In genomic region chr8:45628421-45629065, GRCm38 (mm10) we compare ENCODE assay signal across 9 mouse cellular contexts.
A peak's percentile ranks its signal among the peaks of the same experiment; 100 is the strongest.
DNase-seq lines count a peak whose midpoint lies in the region; ATAC-seq and TF ChIP-seq lines count a peak whose summit lies in the region.
"Had no signal": no experiment of that assay in that cellular context is flagged by ENCODE, and none has a peak within 500 bp of the region (broad histone marks: within the 10 kb centered on the region; RNA-seq: fewer than 3 reads in every experiment).

No protein-coding gene starts in this region.

- H3K4me2 ChIP-seq in forebrain, embryonic 11.5 days (ENCODE audit: low read depth, low read length, severe bottlenecking): peak overlapping the region; percentile 73
- H3K4me2 ChIP-seq in limb, embryonic 11.5 days (ENCODE audit: low read depth, severe bottlenecking): peak overlapping the region; percentile 85

- H3K36me3 ChIP-seq in forebrain, embryonic 11.5 days (ENCODE audit: control insufficient read depth, insufficient read depth, low read length): no peaks in the 10 kb centered on the region
- H3K36me3 ChIP-seq in limb, embryonic 11.5 days (ENCODE audit: control insufficient read depth, insufficient read depth, low read length): no peaks in the 10 kb centered on the region

- ATAC-seq in forebrain, embryonic 11.5 days (replicated peaks; ENCODE audit: low FRiP score): peak; percentile 23; the same call in 1 of the 2 replicates
- ATAC-seq in limb, embryonic 11.5 days (ENCODE audit: insufficient number of reproducible peaks, low FRiP score, low TSS enrichment, low read depth): peak; percentile 79

- peak overlapping the region; percentile 73 for H3K27ac ChIP-seq in layer of hippocampus, adult 2 months
- peak overlapping the region; percentile 93; the same call in 1 of the 2 replicates for H3K27ac ChIP-seq in forebrain, embryonic 11.5 days (ENCODE audit: low read depth, low read length)
- peak overlapping the region; percentile 70 for H3K27ac ChIP-seq in limb, embryonic 11.5 days (replicated peaks; ENCODE audit: low read depth, low read length)

- H3K27me3 ChIP-seq in forebrain, embryonic 11.5 days (ENCODE audit: control insufficient read depth, insufficient read depth, low read length): no peaks in the 10 kb centered on the region
- H3K27me3 ChIP-seq in limb, embryonic 11.5 days (ENCODE audit: control insufficient read depth, insufficient read depth, low read length): no peaks in the 10 kb centered on the region
- H3K27me3 ChIP-seq: Patski had no signal

- peak overlapping the region; percentile 61 for H3K4me3 ChIP-seq in layer of hippocampus, adult 2 months
- peak overlapping the region; percentile 68 for H3K4me3 ChIP-seq in forebrain, embryonic 11.5 days (ENCODE audit: low read depth, low read length)
- H3K4me3 ChIP-seq in limb, embryonic 11.5 days (ENCODE audit: low read depth, low read length): peak overlapping the region; percentile 61

- no peak for TF ChIP-seq CTCF in layer of hippocampus, adult 2 months (conservative IDR thresholded peaks at IDR 0.05)

- DNase-seq in layer of hippocampus, adult 2 months (ENCODE audit: low spot score in 2 of 2): no peak
- DNase-seq in layer of hippocampus, adult 11-12 months (ENCODE audit: low spot score): no peak
- no peak for DNase-seq in forebrain, embryonic 11.5 days (ENCODE audit: low spot score)
- peak; percentile 35 for DNase-seq in limb, embryonic 11.5 days (ENCODE audit: low spot score)
- peak; percentile 38 for DNase-seq in retina, embryonic 14.5 days (ENCODE audit: low spot score)
- no peak for DNase-seq in urinary bladder, postnatal 4 days (ENCODE audit: low spot score in 2 of 2)
- DNase-seq in c-Kit-positive CD71-positive TER-119-positive erythroid progenitor cells, embryonic 14.5 days (ENCODE audit: low spot score): no peak
- DNase-seq in T-cell, adult 2 months (ENCODE audit: low spot score): no peak

- 17% methylated on average over 9 of the region's 9 CpGs for WGBS in forebrain, embryonic 11.5 days
- 41% methylated on average over 9 of the region's 9 CpGs for WGBS in limb, embryonic 11.5 days

- H3K9me3 ChIP-seq in forebrain, embryonic 11.5 days (ENCODE audit: control insufficient read depth, low read length): no peaks in the 10 kb centered on the region
- H3K9me3 ChIP-seq in limb, embryonic 11.5 days (ENCODE audit: control insufficient read depth, low read length): no peaks in the 10 kb centered on the region

- no peaks in the 10 kb centered on the region for H3K4me1 ChIP-seq in forebrain, embryonic 11.5 days (replicated peaks; ENCODE audit: control insufficient read depth, insufficient read depth, low read length)
- peaks cover 3% of the 10 kb centered on the region; the same call in 1 of the 2 replicates for H3K4me1 ChIP-seq in limb, embryonic 11.5 days (ENCODE audit: control insufficient read depth, insufficient read depth, low read length)

- peak overlapping the region; percentile 91 for H3K9ac ChIP-seq in forebrain, embryonic 11.5 days (ENCODE audit: low read length)
- H3K9ac ChIP-seq in limb, embryonic 11.5 days (ENCODE audit: low read length): no peak overlapping the region

Comparison
In these comparisons a context has a peak if more than half of its experiments do, and no peak if none do; other contexts are left out.
1. DNase-seq: peak in limb, embryonic 11.5 days (single experiment) and retina, embryonic 14.5 days (single experiment); none in layer of hippocampus, adult 2 months (0 of 2), layer of hippocampus, adult 11-12 months (single experiment), forebrain, embryonic 11.5 days (single experiment), urinary bladder, postnatal 4 days (0 of 2), c-Kit-positive CD71-positive TER-119-positive erythroid progenitor cells, embryonic 14.5 days (single experiment) and T-cell, adult 2 months (single experiment).
2. Peak in every context shown above with its lines, with median percentiles within 50 percentile points of each other: H3K27ac ChIP-seq and H3K4me3 ChIP-seq.